Mouse (Mus musculus): Measurements from ENCODE around the gene Pold4.

- no peak for TF ChIP-seq CTCF (IDR thresholded peaks at IDR 0.05)
- no peak for TF ChIP-seq EP300 (IDR thresholded peaks at IDR 0.05)
Measured at GRCm38 (mm10) chr19:4234548-4234947, 2.8 kb downstream of the Pold4 start.

Measured in lung, postnatal 0 days (tissue).